Mouse (Mus musculus): ENCODE measurements around the gene Itgb2l.

DNA sequence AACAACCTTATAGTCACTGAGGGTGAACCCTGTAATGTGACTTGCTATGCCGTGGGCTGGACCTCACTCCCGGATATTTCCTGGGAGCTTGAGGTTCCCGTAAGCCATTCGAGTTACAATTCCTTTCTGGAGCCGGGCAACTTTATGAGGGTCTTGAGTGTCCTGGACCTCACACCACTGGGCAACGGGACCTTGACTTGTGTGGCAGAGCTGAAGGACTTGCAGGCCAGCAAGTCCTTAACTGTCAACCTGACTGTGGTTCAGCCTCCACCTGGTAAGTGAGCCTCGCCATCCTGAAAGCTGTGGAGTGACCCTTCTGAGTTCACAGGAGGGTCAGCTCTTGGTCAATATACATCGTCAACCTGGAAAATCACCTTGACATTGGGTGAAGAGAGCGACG, 65.3 kb downstream of the Itgb2l start:
- TF ChIP-seq CTCF (IDR thresholded peaks at IDR 0.05; ENCODE audit: insufficient read depth, low read length) = no peak
- no peak for TF ChIP-seq POLR2A (IDR thresholded peaks at IDR 0.05; ENCODE audit: borderline replicate concordance, extremely low read depth, low read depth, low read length)
